Mouse (Mus musculus) megakaryocyte, embryonic 14.5 days (primary cell): Measurements from ENCODE around the gene Paqr3. TPM values are rescaled to one million over a fixed set of nuclear protein-coding genes. Genes with fewer than 3 reads are reported as not detected.
A peak's percentile ranks its signal among the peaks of the same experiment; 100 is the strongest.

Source experiments
- H3K27me3 ChIP-seq: replicated peaks from 2 replicates; pipeline ENCODE3; 2012; ENCODE audit warnings: inconsistent platforms
- H3K36me3 ChIP-seq: replicated peaks from 2 replicates; pipeline ENCODE3; 2012; ENCODE audit warnings: low read length, inconsistent platforms, mixed read lengths
- H3K4me1 ChIP-seq: 2 replicates; pipeline ENCODE4 v1.6.1; 2012; ENCODE audit warnings: inconsistent platforms
- H3K4me3 ChIP-seq: replicated peaks from 2 replicates; pipeline ENCODE3; 2012; ENCODE audit warnings: moderate library complexity, mild to moderate bottlenecking, inconsistent platforms
- H3K9me3 ChIP-seq: 2 replicates; pipeline ENCODE4 v1.6.1; 2012; ENCODE audit warnings: inconsistent platforms
- FLI1 ChIP-seq: IDR thresholded peaks from 2 replicates; pipeline ENCODE4 v1.6.1; 2012; ENCODE audit warnings: low read length, inconsistent platforms, mixed read lengths
- GATA1 ChIP-seq: IDR thresholded peaks from 3 replicates; pipeline ENCODE4 v1.6.1; 2012; ENCODE audit warnings: mixed read lengths, low read length, inconsistent platforms, borderline replicate concordance
- polyA plus RNA-seq: library from polyadenylated mRNA; stranded (reverse); fragments of >175 nt; gene quantifications from 2 replicates; pipeline ENCODE4 v1.2.3, GENCODE M21; 2012; ENCODE audit warnings: low replicate concordance; ENCODE audit not compliant: insufficient read depth

Paqr3 gene
- polyA plus RNA-seq, 1 experiment, result 0.11 TPM

- no peaks in the 10 kb centered on the region for H3K9me3 ChIP-seq
- peaks cover 2% of the 10 kb centered on the region for H3K36me3 ChIP-seq
- TF ChIP-seq GATA1, result no peak
- TF ChIP-seq FLI1, result no peak
- H3K27me3 ChIP-seq, result peaks cover 17% of the 10 kb centered on the region
- peak overlapping the region; percentile 97 for H3K4me3 ChIP-seq
- peaks cover 14% of the 10 kb centered on the region for H3K4me1 ChIP-seq
Measured at GRCm38 (mm10) chr5:97110697-97111096, 699 bp downstream of the Paqr3 start.

GRCm38 (mm10) chr5:97110133-97110532 lies 1.3 kb downstream of the Paqr3 start:
- Histone ChIP-seq H3K9me3 (no peaks in the 10 kb centered on the region), H3K36me3 (peaks cover 2% of the 10 kb centered on the region), H3K4me3 (no peak overlapping the region), H3K4me1 (peaks cover 14% of the 10 kb centered on the region), H3K27me3 (peaks cover 17% of the 10 kb centered on the region)
- TF ChIP-seq FLI1 (no peak), GATA1 (no peak)

DNA sequence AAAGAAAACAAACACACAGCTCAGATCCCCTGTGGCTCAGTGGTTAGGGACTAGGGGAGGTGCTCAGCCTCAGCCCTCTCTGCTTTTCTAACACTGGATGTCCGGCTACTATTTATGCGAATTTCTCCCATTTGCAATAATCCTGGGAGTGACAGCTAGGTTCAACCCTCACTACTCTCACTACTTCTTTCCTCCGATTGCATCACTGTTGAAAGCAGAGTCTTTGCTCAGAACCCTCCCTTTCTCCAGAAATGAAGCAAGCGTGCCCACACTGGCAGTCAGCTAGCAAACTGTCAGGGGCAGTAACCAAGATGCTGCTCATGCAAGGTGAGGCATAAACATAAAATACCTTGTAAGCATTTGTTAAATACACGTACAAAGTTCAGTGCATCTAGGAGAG lies 3.1 kb downstream of the Paqr3 start:
- no peak for TF ChIP-seq GATA1
- TF ChIP-seq FLI1, result no peak
- Histone ChIP-seq H3K9me3 (no peaks in the 10 kb centered on the region), H3K27me3 (peaks cover 17% of the 10 kb centered on the region), H3K4me1 (peaks cover 14% of the 10 kb centered on the region), H3K4me3 (no peak overlapping the region), H3K36me3 (peaks cover 2% of the 10 kb centered on the region)

- Histone ChIP-seq H3K4me1 (peaks cover 16% of the 10 kb centered on the region), H3K36me3 (no peaks in the 10 kb centered on the region), H3K9me3 (no peaks in the 10 kb centered on the region), H3K4me3 (no peak overlapping the region), H3K27me3 (no peaks in the 10 kb centered on the region)
- no peak for TF ChIP-seq GATA1
Measured at GRCm38 (mm10) chr5:97099954-97100353, 11.4 kb downstream of the Paqr3 start.

- Histone ChIP-seq H3K4me3 (no peak overlapping the region), H3K9me3 (no peaks in the 10 kb centered on the region)
Measured at GRCm38 (mm10) chr5:97097631-97098041, 13.8 kb downstream of the Paqr3 start.

GRCm38 (mm10) chr5:97095335-97095734 lies 16.1 kb downstream of the Paqr3 start:
- peaks cover 18% of the 10 kb centered on the region for H3K36me3 ChIP-seq
- no peak overlapping the region for H3K4me3 ChIP-seq
- H3K4me1 ChIP-seq, result peaks cover 28% of the 10 kb centered on the region

More at GRCm38 (mm10) chr5:97097631-97098041, 13.8 kb downstream of the Paqr3 start:
- peaks cover 5% of the 10 kb centered on the region for H3K36me3 ChIP-seq
- no peaks in the 10 kb centered on the region for H3K27me3 ChIP-seq
- no peak for TF ChIP-seq FLI1
- no peak for TF ChIP-seq GATA1
- peaks cover 24% of the 10 kb centered on the region for H3K4me1 ChIP-seq

GRCm38 (mm10) chr5:97092970-97093369 lies 18.4 kb downstream of the Paqr3 start:
- TF ChIP-seq FLI1, result no peak
- TF ChIP-seq GATA1, result no peak
- Histone ChIP-seq H3K4me1 (peaks cover 22% of the 10 kb centered on the region), H3K27me3 (no peaks in the 10 kb centered on the region), H3K9me3 (no peaks in the 10 kb centered on the region), H3K36me3 (peaks cover 42% of the 10 kb centered on the region), H3K4me3 (no peak overlapping the region)

More at GRCm38 (mm10) chr5:97095335-97095734, 16.1 kb downstream of the Paqr3 start:
- H3K9me3 ChIP-seq, result no peaks in the 10 kb centered on the region
- no peaks in the 10 kb centered on the region for H3K27me3 ChIP-seq
- no peak for TF ChIP-seq GATA1
- no peak for TF ChIP-seq FLI1

GRCm38 (mm10) chr5:97090034-97090784 lies 21.2 kb downstream of the Paqr3 start:
- Histone ChIP-seq H3K9me3 (no peaks in the 10 kb centered on the region), H3K4me3 (no peak overlapping the region), H3K36me3 (peaks cover 69% of the 10 kb centered on the region), H3K27me3 (no peaks in the 10 kb centered on the region), H3K4me1 (peaks cover 35% of the 10 kb centered on the region)
- no peak for TF ChIP-seq GATA1
- TF ChIP-seq FLI1, result no peak

DNA sequence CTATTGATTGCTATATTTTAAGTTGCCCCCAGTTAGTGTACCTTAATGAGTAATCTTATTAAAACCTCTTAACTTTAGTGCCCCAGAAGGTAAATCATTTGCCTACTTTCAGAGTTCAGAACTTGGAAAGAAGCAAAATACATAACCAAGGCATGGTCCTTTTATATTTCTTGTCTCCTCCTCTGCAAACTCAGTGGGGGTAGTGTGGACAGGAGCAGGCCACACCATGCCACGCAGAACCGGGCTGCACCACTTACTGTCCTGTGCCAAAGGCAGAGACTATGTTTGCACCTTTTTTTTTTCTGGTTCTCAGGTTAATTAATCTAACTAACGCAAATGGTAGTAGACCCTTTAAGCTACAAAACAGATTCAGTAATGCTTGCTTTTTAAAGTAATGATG lies 22.0 kb downstream of the Paqr3 start:
- H3K27me3 ChIP-seq, result no peaks in the 10 kb centered on the region
- TF ChIP-seq GATA1 (no peak), FLI1 (no peak)
- H3K4me3 ChIP-seq, result no peak overlapping the region
- peaks cover 77% of the 10 kb centered on the region for H3K36me3 ChIP-seq
- H3K4me1 ChIP-seq, result peaks cover 39% of the 10 kb centered on the region
- H3K9me3 ChIP-seq, result no peaks in the 10 kb centered on the region

GRCm38 (mm10) chr5:97088231-97088630 lies 23.2 kb downstream of the Paqr3 start:
- Histone ChIP-seq H3K4me3 (no peak overlapping the region), H3K36me3 (peaks cover 89% of the 10 kb centered on the region), H3K27me3 (no peaks in the 10 kb centered on the region)

More at GRCm38 (mm10) chr5:97088231-97088630, 23.2 kb downstream of the Paqr3 start:
- peaks cover 49% of the 10 kb centered on the region for H3K4me1 ChIP-seq
- TF ChIP-seq GATA1, result no peak
- no peak for TF ChIP-seq FLI1
- H3K9me3 ChIP-seq, result no peaks in the 10 kb centered on the region
